Mouse (Mus musculus) forebrain, embryonic 10.5 days (tissue): ENCODE measurements at regions not wholly inside any gene's neighbourhood (a gene's known extent, or its start where the extent isn't known, plus 50 kb on each side); places are given as distances from the start of the nearest gene placed in this dataset.
"Not testable (repeated sequence)": the region's sequence is repeated elsewhere in the genome, so short reads cannot be mapped to it uniquely, and the experiment has no call there.

Experiments used
- DNase-seq: peaks from one replicate; pipeline ENCODE4 v3.0.0-alpha.2; 2017; ENCODE audit warnings: low spot score; ENCODE audit errors: extremely low spot score
- H3K27ac ChIP-seq: fragments of 300-500 bp; sonication (generic); 2 replicates; pipeline ENCODE4 v1.5.1; 2016; ENCODE audit warnings: mild to moderate bottlenecking
- H3K27me3 ChIP-seq: fragments of 300-500 bp; sonication (generic); 2 replicates; pipeline ENCODE4 v1.6.1; 2016; ENCODE audit warnings: mild to moderate bottlenecking; ENCODE audit not compliant: poor library complexity, severe bottlenecking
- H3K36me3 ChIP-seq: fragments of 300-500 bp; sonication (generic); replicated peaks from 2 replicates; pipeline ENCODE4 v1.6.1; 2016; ENCODE audit warnings: mild to moderate bottlenecking, moderate library complexity
- H3K4me1 ChIP-seq: fragments of 300-500 bp; sonication (generic); 2 replicates; pipeline ENCODE4 v1.6.1; 2016
- H3K4me3 ChIP-seq: fragments of 300-500 bp; sonication (generic); 2 replicates; pipeline ENCODE4 v1.5.1; 2016; ENCODE audit warnings: mild to moderate bottlenecking, moderate library complexity
- H3K9me3 ChIP-seq: fragments of 300-500 bp; sonication (generic); 2 replicates; pipeline ENCODE4 v1.6.1; 2016; ENCODE audit warnings: mild to moderate bottlenecking, moderate library complexity
- WGBS: fragments of 180-500 bp; shearing (Covaris S2); methylation state at CpG from one replicate; pipeline ENCODE4 v1.1.7; 2016; 5-methylcytosine and 5-hydroxymethylcytosine counted together

- Histone ChIP-seq H3K9me3 (no peaks in the 10 kb centered on the region), H3K27ac (no peak overlapping the region), H3K36me3 (no peaks in the 10 kb centered on the region), H3K27me3 (no peaks in the 10 kb centered on the region), H3K4me3 (no peak overlapping the region), H3K4me1 (no peaks in the 10 kb centered on the region)
- no peak for DNase-seq
- WGBS: 81% methylated on average over 3 of the region's 3 CpGs
These were observed 120.5 kb upstream of the Fhl2 start for GRCm38 (mm10) chr1:43317076-43317871.

DNA sequence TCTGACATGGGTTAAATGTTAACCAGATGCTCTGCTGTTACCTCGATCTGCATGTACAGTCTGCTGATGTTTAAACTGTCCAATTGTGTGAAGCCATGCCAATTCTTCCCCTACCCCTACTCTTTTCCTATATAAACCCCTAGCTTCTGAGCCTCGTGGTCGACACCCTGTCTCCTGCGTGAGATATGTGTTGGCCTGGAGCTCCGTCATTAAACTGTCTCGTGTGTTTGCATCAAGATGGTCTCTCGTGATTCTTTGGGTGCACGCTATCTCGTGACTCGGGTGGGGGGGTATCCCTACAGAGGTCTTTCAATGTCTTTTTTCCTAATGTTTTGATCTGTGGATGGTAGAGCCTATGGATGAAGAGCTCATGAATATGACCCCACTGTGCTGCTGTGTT, 110.9 kb upstream of the Nck2 start:
- not testable (repeated sequence) for DNase-seq, H3K27ac ChIP-seq, H3K27me3 ChIP-seq, H3K4me3 ChIP-seq, H3K4me1 ChIP-seq, H3K36me3 ChIP-seq
- 94% methylated on average over 10 of the region's 10 CpGs for WGBS
- peaks cover 14% of the 10 kb centered on the region; the same call in 1 of the 2 replicates for H3K9me3 ChIP-seq

GRCm38 (mm10) chr1:43337168-43337784, 107.1 kb upstream of the Nck2 start:
- Histone ChIP-seq H3K27ac (no peak overlapping the region), H3K36me3 (no peaks in the 10 kb centered on the region), H3K9me3 (peaks cover 14% of the 10 kb centered on the region; the same call in 1 of the 2 replicates), H3K4me1 (no peaks in the 10 kb centered on the region), H3K27me3 (no peaks in the 10 kb centered on the region), H3K4me3 (no peak overlapping the region)
- 93% methylated on average over 3 of the region's 3 CpGs for WGBS
- no peak for DNase-seq

- no peaks in the 10 kb centered on the region for H3K36me3 ChIP-seq
- no peaks in the 10 kb centered on the region for H3K27me3 ChIP-seq
- 86% methylated on average over 6 of the region's 6 CpGs for WGBS
- H3K4me3 ChIP-seq: no peak overlapping the region
- H3K4me1 ChIP-seq: no peaks in the 10 kb centered on the region
- peaks cover 4% of the 10 kb centered on the region; the same call in 1 of the 2 replicates for H3K9me3 ChIP-seq
- H3K27ac ChIP-seq: no peak overlapping the region
- no peak for DNase-seq
These were observed 106.1 kb upstream of the Nck2 start for GRCm38 (mm10) chr1:43338096-43338915.

GRCm38 (mm10) chr1:43342848-43343247, 101.5 kb upstream of the Nck2 start:
- DNase-seq: no peak
- no peaks in the 10 kb centered on the region for H3K4me1 ChIP-seq
- no peaks in the 10 kb centered on the region for H3K27me3 ChIP-seq
- no peak overlapping the region for H3K27ac ChIP-seq
- WGBS: 79% methylated on average over 2 of the region's 2 CpGs
- H3K36me3 ChIP-seq: no peaks in the 10 kb centered on the region
- no peak overlapping the region for H3K4me3 ChIP-seq
- H3K9me3 ChIP-seq: no peaks in the 10 kb centered on the region

- no peaks in the 10 kb centered on the region for H3K4me1 ChIP-seq
- 88% methylated on average over 2 of the region's 2 CpGs for WGBS
- no peaks in the 10 kb centered on the region for H3K27me3 ChIP-seq
- H3K9me3 ChIP-seq: no peaks in the 10 kb centered on the region
- no peak for DNase-seq
- no peak overlapping the region for H3K27ac ChIP-seq
- H3K4me3 ChIP-seq: no peak overlapping the region
- no peaks in the 10 kb centered on the region for H3K36me3 ChIP-seq
These were observed 101.0 kb upstream of the Nck2 start for GRCm38 (mm10) chr1:43343410-43343809.

- WGBS: 87% methylated on average over 5 of the region's 5 CpGs
- no peak for DNase-seq
- Histone ChIP-seq H3K27ac (no peak overlapping the region), H3K9me3 (no peaks in the 10 kb centered on the region), H3K4me1 (no peaks in the 10 kb centered on the region), H3K27me3 (no peaks in the 10 kb centered on the region), H3K4me3 (no peak overlapping the region), H3K36me3 (no peaks in the 10 kb centered on the region)
These were observed 100.4 kb upstream of the Nck2 start for GRCm38 (mm10) chr1:43344001-43344400.

DNA sequence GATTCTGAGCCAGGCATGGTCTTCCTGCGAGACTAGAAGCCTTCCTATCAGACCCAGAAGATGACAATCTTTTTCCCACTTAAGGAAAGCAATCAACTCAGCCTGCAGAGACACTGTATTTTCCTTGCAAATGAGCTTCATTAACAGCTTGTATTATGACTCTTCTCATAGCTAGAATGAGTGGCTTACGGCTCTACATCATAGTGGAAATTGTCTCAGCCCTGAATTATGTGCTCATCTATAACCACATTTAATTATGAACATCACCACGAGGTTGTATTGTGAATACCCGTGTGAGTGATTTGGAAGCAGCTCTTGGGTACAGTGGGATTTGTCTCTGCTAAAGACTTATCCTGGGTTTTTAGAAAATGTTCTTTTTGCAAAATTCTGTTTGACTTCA, 97.2 kb upstream of the Nck2 start:
- 91% methylated on average over 4 of the region's 4 CpGs for WGBS
- DNase-seq: no peak

DNA sequence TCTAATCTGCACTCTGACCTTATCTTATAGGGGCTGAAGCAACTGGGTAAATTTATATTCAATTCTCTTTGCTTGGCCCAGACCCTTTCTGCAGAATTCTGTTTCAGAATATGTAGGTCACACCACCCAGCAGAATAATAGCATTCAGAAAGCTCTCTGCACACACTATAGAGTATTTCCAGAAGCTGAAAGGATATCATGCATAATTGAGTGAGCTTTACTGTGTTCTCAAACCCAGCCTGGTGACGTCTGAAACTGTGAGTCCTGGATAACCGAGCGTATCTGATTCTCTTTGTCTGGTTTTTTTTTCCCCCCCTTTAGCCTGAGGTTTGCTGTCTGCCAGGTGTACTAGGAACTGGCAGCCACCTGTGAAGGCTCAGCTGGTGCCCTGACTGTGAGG, 94.4 kb upstream of the Nck2 start:
- 84% methylated on average over 3 of the region's 3 CpGs for WGBS
- H3K4me1 ChIP-seq: no peaks in the 10 kb centered on the region
- no peak for DNase-seq
- H3K27ac ChIP-seq: no peak overlapping the region
- no peaks in the 10 kb centered on the region for H3K36me3 ChIP-seq
- H3K9me3 ChIP-seq: no peaks in the 10 kb centered on the region
- H3K4me3 ChIP-seq: no peak overlapping the region
- H3K27me3 ChIP-seq: no peaks in the 10 kb centered on the region

More for the DNA sequence above, 97.2 kb upstream of the Nck2 start:
- no peaks in the 10 kb centered on the region for H3K9me3 ChIP-seq
- H3K27ac ChIP-seq: no peak overlapping the region
- no peaks in the 10 kb centered on the region for H3K4me1 ChIP-seq
- H3K36me3 ChIP-seq: no peaks in the 10 kb centered on the region
- no peak overlapping the region for H3K4me3 ChIP-seq
- H3K27me3 ChIP-seq: no peaks in the 10 kb centered on the region

DNA sequence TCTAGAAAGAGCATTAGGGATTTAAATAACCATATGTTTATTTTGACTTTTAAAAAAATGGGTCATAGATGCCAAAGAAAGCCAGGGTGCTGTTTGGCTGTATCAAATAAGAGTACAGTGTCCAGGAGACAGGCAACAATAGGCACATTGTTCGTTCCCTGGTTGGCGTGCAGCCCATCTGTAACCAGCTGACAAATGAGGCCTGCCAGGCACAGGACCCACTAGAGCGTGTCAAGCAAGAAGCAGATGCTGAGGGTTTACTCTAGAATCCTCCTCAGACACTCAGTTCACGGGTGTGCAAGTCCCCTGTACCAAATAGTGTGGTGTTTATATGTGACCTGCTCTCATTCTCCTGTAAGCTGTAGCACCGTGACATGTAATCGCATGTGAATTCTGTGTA, 86.2 kb upstream of the Nck2 start:
- Histone ChIP-seq H3K27me3 (peaks cover 6% of the 10 kb centered on the region; the same call in 1 of the 2 replicates), H3K36me3 (no peaks in the 10 kb centered on the region), H3K4me3 (no peak overlapping the region), H3K9me3 (no peaks in the 10 kb centered on the region), H3K4me1 (peaks cover 27% of the 10 kb centered on the region), H3K27ac (no peak overlapping the region)
- DNase-seq: no peak
- 57% methylated on average over 6 of the region's 6 CpGs for WGBS

- Histone ChIP-seq H3K4me1 (peaks cover 27% of the 10 kb centered on the region), H3K4me3 (no peak overlapping the region), H3K27me3 (peaks cover 14% of the 10 kb centered on the region; the same call in 1 of the 2 replicates), H3K9me3 (no peaks in the 10 kb centered on the region), H3K36me3 (no peaks in the 10 kb centered on the region), H3K27ac (no peak overlapping the region)
- no peak for DNase-seq
- 88% methylated on average over 4 of the region's 4 CpGs for WGBS
These were observed 84.7 kb upstream of the Nck2 start for GRCm38 (mm10) chr1:43359662-43360061.

- peaks cover 27% of the 10 kb centered on the region for H3K4me1 ChIP-seq
- H3K36me3 ChIP-seq: no peaks in the 10 kb centered on the region
- peak overlapping the region; percentile 44; the same call in 1 of the 2 replicates for H3K27ac ChIP-seq
- no peak for DNase-seq
- peaks cover 14% of the 10 kb centered on the region; the same call in 1 of the 2 replicates for H3K27me3 ChIP-seq
- H3K9me3 ChIP-seq: no peaks in the 10 kb centered on the region
- 73% methylated on average over 8 of the region's 8 CpGs for WGBS
- H3K4me3 ChIP-seq: no peak overlapping the region
These were observed 84.1 kb upstream of the Nck2 start for GRCm38 (mm10) chr1:43360291-43360690.
